Mouse (Mus musculus) kidney, postnatal 25 days (tissue): ENCODE results near the gene Klc2.
"Not testable (repeated sequence)": the region's sequence is repeated elsewhere in the genome, so short reads cannot be mapped to it uniquely, and the experiment has no call there.

Experiments
- DNase-seq, 2 experiments: peaks; one replicate each; pipeline ENCODE4 v3.0.0; 2021; ENCODE audit warnings: mixed read lengths in 2 of 2

Klc2 gene

DNA sequence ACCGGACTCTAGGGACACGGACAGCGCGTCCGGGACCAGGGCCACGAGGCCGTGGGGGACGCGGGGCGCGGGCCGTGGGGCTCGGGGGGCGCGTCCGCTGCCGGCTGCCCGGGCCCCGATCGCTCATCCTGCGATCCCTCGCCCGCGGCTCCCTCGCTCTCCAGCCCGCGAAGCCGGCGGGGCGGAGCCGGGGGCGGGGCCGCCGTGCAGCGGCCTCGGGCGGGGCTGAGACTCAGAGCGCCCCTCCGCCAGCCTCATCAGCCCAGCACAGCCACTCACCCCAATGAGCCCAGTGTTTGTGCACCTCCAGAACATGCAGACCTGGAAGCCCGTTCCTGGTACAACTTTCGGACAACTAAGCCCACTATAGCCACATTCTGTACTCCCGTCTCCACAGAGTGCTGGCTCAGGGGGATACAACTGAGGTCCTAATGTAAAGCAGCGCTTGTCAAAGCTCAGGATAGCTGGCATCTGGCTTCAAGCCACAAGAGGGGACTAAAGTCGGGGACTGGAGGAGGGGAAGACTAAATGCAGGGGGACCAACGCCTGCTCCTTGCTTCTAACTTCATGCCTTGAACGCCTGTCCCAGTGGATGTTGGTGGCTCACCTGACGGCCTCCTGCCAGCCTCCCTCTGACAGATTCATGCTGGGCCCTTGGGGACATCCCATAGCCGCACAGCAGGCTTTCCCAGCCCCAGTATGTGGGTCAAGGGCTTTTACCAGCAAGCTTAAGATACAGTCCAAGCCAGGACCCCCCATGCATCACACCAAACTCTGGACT, 19.8 kb downstream of the Klc2 start, which contains the start of gene Cnih2:
TSS of gene Cnih2 (minus strand) at position 159 of the 781 bp plus-strand sequence.
- peak; percentile 55 to 68 for DNase-seq

DNA sequence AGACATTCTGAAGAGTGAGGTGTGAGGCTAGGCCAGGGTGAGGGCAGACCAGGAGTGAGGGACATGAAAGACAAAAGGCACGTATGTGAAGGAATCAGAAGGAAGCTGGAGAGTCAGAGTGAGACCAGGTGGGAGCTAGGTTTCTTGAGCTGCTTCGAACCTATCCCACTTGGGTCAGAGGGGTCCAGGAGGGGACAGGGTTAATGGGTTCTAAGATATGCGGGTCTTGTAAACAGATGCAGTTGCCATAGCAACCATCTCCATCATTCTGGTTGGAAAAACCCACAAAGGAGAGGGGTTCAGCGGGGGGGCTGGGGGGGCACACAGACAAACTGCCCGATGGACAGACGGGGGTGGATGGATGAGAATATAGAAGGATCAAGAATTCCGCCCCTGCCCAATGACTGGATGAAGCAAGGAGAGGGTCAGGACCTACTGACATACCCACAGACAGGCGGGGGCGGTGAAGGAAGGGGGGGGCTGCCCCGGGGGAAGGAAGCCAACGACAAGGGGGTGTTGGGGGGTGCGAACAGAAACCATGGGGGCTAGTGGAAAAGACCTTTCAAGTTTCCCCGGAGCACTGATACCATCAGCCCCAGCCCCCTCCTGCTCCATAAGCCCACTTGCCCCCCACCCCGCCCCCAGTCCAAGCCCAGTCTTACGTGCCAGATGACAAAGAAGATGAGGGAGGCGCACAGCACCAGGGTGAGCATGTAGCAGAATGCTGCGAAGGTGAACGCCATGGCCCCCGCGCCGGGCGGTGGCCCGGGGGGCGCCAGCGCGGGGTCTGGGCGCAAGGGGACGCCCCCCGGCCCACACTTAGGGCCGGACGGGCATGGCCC, 20.6 kb downstream of the Klc2 start:
- peak in 1 of 2 experiments; percentile 32 for DNase-seq

DNA sequence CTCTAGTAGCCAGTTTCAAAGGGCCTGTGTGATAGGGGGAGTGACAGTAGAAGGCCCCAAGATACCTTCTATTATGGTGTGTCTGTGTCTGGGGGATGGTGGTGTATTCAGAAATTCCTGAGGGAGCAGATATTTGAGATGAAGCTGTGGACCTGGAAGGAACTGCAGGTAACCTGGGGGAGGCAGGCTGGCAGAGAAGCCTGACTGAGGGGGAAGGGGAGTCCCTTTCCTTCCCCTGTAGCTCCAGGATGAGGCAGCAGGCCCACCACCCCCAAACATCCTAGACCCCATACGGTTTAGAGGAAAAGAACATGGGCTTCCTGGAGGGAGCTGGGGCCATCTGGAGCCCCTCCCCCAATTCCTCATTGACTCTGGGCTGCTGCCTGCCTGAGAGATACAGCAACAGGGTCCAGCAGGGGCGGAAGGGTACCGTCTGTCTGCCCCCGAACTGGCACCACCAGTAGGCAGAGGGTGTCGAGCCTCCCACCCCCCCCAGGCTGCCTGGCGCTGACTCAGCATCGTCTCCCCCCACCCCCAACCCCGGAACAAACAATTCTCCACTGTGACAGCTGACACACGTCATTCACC, 22.4 kb downstream of the Klc2 start:
- DNase-seq: peak in 1 of 2 experiments; percentile 38

DNA sequence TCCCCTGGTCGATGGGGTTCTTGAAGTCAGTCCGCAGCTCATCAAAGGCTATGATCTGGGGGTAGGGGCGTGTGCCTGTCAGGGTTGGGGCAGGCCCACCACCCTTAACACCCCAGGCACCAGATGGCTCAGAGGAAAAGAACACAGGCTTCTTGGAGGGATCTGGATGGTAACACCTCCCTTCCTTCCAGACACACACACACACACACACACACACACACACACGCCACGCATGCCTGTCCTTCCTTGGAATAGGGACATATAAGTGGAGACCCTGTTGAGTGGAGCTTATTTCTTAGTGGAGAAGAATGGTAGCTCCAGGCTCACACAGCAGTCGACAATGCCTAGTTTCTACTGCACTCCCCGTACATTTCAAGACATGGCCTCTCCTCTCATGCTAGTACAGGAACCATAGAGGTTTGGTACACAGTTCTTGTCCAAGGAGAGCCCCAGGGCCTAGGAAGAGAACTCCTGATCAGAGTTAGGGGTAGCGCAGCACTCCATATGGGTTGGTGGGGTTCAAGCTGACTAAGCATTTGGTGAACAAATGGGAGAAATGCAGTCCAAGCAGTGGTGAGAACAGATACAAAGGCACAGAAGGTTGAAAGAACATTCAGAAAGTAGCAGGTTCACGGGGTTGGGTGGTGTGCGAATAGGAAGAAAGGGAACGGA, 23.5 kb downstream of the Klc2 start:
- DNase-seq: no peak

DNA sequence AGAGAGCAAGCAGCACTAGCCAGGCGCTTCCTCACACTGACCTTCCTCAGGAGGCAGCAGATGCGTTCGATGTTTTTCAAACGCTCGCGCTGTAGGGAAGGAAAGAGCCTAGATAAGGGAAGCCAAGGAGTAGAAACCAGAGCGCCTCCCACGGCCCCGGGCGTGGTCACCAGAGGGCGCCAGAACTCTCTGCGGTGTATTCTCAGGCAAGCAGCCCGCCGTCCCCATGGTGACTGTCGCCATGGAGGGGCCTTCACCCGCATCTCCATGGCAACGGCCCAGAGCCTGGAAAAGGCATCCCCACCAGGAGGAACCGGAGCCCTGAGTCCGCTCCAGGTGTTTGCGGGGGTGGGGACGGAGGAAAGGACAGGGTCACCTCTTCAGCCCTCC, 24.1 kb downstream of the Klc2 start:
- peak; percentile 95 to 96 for DNase-seq

DNA sequence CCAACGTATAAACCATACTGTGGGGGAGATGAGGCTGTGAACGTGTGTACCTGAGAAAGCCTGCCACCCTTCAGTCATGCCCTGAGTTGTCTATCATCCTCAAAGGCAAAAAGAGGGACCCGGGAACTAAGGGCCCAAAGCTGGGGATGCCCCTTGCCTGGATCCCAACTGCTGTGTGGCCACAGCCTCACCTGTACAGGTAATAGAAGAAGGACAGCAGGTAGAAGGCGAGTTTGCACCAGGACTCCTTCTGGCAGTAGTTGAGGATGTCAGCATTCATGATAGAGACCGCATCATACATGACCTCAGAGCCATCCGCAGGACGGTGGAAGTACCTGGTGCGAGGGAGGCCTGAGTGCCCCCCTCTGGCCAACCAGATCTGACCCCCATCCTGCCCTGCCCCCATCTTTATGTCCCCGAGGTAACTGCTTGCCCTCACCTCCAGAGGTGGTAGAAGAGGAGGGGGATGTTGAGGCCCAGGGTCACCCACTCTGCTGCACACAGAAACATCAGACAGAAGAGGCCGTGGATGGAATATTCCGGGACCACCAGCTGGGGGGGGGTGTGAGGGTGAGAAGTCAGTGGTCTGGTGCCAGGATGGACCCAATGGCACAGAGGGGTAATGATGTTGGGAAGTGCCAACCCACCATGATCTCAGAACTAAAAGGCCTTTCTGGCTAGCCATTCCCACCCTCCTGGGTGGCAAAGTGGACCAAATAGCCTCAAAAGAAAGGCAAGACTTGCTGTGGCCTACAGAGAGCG, 24.7 kb downstream of the Klc2 start:
- DNase-seq: peak in 1 of 2 experiments; percentile 36

DNA sequence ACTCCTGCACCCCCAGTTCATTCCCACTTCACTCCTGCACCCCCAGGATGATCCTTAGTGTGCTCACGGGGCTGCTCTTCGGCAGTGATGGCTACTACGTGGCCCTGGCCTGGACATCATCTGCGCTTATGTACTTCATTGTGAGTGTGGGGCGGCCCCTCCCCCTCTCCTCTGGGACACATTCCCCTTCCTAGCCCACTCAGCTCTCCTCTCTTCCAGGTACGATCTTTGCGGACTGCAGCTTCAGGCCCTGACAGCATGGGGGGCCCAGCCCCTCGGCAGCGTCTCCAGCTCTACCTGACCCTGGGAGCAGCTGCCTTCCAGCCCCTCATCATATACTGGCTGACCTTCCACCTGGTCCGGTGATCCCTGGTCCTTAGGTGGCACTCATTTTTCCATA, 26.3 kb downstream of the Klc2 start:
- DNase-seq: peak in 1 of 2 experiments; percentile 35

DNA sequence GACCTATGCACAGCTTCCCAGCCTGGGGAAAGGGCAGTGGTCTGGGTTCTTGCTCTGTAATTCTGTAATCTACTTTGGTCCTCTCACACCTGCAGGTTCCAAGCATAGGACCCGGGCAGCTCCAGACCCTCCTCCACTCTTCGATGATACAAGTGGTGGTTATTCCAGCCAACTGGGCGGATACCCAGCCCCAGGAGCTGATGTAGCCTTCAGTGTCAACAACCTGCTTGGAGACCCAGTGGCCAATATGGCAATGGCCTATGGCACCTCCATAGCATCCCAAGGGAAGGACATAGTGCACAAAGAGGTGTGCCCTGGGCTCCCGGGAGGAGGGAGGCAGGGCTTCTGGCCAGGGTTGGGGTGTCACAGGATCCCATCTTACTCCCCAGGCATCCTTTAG, 29.0 kb downstream of the Klc2 start:
- DNase-seq: peak in 1 of 2 experiments; percentile 35

DNA sequence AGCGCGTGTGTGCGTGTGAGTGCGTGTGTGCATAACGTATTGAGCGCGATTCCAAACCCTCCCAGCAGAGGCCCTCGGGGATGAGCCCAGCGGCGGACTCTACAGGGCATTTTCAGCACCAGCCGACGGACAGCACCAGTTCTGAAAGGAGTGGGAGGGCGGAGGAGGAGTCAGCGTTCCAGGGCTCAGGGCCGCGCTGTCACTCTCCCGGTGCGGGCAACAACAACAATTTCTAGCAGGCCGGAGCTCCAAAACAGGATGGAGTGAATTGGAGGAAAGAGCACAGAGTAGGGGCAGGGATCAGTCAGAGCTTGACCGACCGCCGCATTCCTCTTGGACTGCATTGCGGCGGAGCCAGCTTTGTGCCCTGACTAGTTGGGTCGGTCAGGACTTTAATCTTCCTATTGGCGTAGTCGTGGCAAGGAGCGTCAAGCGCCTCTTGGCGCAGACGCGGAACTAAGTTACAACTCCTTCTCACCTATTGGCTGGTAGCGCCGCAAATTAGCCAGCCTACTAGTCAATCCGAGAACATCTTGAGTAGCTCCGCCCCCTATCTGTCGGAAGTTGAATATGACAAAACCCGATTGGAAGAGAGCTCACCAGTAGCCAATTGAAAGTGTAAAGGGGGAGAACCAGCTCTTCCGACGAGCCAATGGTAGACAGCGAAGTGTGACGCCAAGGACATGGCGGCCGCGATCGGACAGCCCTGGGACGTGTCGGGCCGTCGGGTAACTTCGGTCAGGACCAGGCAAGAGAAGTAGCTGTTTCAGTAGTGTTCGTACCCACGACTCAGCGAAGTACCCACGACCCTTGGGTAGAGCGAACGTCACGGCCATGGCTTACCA, 30.3 kb downstream of the Klc2 start, which contains the start of gene Yif1a:
TSS of gene Yif1a (plus strand) at position 655 of the 845 bp plus-strand sequence.
- peak; percentile 98 for DNase-seq

DNA sequence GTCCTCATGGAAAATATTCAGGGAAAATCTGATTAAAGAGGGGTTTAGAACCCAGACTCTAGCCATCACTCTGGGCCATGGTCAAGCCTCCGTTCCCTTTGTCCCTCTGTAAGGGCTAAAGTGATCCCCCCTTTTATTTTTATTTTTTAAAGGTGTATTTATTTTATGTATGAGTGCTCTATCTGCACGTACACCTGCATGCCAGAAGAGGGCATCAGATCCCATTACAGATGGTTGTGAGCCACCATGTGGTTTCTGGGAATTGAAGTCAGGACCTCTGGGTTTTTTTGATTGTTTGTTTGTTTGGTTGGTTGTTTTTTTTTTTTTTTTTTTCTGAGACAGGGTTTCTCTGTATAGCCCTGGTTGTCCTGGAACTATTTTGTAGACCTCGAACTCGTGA, 31.8 kb downstream of the Klc2 start:
- not testable (repeated sequence) for DNase-seq

DNA sequence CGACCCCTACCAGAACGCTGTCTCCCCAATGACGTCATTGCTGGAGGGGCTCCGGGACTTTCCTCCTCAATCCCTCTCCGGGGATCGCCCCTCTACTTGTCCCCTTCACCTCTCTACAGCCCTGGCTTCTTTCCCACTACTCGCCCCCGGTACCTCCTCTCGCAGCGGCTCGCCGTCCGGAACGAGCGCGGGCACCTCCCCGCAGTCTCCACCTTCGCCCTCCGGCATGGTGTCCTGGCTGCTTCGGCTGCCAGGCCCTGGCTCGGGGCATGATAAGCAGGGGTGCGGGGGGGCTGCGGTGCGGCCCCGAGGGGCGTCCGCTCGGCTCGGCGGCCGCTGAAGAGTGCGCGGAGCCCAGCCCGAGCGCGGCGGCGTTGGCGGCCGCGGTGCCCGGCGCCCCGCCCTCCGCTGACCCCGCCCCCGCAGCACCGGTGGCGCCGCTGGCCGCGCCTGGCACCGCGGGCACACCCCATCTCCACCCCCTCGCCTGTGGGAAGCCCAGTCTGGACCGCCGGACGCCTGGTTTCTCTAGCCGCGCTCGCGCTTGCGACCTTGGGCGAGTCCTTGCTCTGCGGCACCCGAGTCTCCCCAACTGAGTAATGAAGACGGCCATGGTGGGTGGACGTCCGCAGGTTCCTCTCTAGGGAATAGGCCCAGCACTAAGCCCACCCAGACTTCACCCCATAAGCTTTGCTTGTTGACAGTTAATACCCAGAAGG, 33.1 kb downstream of the Klc2 start, which contains the start of gene Tmem151a:
TSS of gene Tmem151a (minus strand) at position 387 of the 719 bp plus-strand sequence.
- DNase-seq: peak; percentile 60 to 82

DNA sequence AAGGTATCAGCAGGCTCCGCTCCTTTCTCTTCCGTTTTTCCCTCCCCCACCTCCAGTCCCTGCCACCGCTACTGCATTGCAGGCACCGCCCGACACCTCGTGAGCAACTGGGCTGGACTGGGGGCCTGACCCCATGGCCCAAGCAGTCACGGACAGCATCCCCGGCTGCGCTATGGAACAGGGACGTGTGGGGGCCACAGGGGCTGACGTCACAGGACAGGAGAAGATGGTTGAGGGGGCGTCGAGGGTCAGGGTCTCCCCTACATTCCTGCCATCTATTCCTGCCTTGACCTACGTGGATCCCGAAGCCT, 33.6 kb downstream of the Klc2 start:
- DNase-seq: peak in 1 of 2 experiments; percentile 39

DNA sequence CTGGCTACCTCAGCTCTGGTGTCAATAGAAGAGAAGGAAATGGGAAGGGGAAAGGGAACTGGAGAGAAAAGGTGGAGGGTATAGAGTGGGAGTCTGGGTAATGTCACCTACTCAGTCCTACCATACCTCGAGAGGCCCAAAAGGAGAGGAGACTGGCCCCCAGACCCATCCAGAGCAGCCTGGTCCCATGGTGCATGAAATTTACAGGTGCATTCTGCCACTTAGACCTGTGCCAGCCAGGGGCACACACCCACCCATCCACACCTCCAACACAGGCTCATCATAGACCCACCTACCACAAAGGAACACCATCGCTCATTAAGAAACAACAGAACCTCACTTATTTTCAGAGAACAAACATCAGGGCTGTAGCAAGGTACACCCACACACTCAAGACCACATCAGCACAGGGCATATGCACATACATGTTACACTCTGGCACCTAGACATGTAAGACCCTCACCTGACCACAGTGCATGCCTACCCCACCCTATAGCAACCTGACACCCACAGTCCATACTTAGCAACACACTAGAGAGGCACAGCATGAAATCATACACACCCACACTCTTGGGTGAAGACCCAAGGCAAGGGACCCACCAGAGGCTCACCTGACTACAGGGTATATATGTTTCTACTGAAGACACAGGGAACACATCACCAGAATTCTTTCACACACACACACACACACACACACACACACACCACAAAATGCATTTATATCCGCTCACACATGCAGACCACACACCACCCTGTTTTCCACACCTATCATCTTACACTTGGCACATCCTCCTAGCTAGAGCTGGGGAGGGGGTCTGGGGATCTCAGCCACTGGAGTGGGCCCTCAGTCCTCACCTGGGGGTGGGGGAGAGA, 34.2 kb downstream of the Klc2 start:
- DNase-seq: no peak

DNA sequence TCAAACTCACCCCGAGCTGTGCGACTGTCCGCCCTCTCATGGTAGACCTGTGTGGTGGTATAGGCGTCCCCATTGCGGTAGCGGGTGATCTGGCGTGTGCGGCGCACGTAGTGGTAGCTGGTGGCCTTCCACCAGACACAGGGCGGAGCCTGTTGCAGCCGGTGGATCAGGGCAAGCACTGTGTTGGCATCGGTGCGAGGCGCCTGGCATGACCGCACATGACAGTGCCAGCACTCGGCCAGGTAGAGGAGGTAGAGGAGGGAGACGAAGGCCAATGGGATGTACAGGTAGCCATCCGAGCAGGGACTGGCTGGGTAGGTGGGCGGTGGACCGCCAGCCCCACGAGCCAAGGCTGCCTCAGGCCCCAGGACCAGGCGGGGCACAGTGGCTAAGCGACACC, 35.8 kb downstream of the Klc2 start:
- no peak for DNase-seq

DNA sequence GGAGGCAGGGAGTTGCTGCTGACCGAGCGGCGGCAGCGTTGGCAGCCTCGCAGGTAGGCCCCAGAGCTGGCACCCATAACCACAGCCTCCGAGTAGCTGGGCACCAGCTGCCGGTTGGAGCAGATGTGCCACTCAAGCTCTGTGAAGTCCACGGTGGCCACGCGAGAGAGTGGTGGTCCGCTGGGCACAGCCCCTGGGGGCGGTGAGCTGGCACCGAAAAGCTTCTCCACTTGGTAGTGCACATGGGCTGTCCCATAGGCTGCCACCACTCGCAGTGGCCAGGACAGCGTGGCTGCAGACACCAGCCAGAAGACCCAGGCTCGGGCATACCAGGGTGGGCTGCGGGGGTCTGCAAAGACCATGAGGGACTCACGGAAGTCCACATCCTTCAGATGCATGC, 36.4 kb downstream of the Klc2 start:
- DNase-seq: peak in 1 of 2 experiments; percentile 36

DNA sequence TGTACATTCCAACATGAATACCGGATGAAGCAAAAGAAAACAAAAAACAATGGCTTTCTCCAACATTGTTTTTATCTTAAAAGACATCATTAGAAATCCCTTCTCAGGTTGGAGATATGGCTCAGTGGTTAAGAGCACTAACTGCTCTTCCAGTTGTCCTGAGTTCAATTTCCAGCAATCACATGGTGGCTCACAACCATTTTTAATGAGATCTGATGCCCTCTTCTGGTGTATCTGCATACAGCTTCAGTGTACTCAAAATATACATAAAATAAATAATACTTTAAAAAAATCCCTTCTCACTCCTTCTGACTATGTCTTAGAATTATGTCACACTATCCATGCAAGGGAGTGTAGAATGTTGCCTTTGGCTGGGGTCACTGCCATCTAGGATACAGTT, 39.1 kb downstream of the Klc2 start:
- no peak for DNase-seq

DNA sequence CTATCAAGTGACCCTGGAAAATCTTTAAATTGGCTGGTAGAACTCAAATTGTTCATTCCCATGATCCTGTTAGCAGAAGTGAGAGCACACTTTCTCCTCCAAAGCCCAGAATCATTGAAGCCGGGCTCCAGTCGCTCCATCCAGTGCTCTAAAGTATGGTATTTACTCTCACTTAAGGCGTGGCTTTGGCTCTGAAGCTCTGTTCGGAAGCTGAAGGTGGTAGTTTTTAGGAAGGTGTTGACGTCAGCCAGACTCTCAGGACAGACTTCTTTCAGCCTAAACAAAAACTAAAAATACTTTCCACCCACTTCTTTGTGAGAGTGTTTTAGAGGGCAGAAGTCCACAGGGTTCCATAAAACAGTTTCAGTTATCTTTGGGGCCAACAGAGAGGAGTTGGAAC, 44.8 kb downstream of the Klc2 start:
- no peak for DNase-seq

DNA sequence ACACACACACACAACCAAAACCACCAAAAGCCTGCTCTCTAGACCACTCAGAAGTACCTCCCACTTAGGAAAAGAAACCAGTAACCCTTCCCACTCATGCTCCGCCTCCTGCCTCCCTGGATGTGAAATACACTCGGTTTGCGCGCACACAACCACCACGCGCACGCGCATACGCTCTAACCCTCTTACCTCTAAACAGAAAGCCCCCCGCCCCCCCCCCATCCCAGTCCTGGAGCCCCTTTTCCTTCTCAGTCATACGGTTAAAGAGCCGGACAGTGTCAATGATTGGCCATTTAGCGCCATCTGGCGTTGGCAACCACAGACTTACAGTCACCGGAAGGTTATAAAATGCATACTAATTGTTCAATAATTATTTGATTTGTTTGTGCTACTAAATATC, 45.3 kb downstream of the Klc2 start:
- peak; percentile 69 to 83 for DNase-seq

DNA sequence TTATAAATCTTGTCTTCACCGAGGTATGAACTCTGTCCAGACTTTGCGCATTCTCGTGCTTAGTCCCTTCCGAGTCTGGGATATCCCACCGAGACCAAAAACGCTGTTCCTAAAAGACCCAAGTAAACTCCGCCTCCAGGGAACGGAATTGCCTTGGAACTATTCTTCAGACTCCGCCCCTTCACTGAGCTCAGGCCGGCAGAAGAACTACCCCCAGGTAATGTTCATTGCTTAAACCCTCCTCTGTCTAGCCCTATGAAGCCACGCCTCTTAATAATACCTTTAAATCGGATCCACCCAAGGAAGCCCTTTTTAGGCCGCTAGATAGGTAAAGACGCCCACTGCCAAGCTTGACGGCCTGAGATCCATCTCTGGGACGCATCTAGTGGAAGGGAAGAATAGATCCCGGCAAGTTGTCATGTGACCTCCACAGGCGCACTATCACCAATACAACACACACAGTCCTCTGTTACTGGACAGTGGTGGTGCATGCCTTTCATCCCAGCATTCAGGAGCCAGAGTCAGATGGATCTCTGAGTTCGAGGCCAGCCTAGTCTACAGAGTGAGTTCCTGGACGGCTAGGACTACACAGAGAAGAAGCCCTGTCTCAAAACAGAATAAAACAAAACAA, 45.9 kb downstream of the Klc2 start:
- peak in 1 of 2 experiments; percentile 26 for DNase-seq
